Mouse (Mus musculus) stomach, postnatal 0 days (tissue): ENCODE data around the gene Lrig3.
A peak's percentile ranks its signal among the peaks of the same experiment; 100 is the strongest.

Experiments
- CTCF ChIP-seq: IDR thresholded peaks from 2 replicates; pipeline ENCODE4 v1.5.1; 2016; ENCODE audit warnings: antibody characterized with exemption, low read depth, mild to moderate bottlenecking, moderate library complexity
- EP300 ChIP-seq: optimal IDR thresholded peaks from 2 replicates; pipeline ENCODE3; 2016; ENCODE audit warnings: antibody characterized with exemption

- TF ChIP-seq CTCF (peak; percentile 83), EP300 (no peak)
These were observed 28.9 kb downstream of the Lrig3 start for GRCm38 (mm10) chr10:125994855-125995254.
